Mouse (Mus musculus) gastrocnemius, postnatal 36 days (tissue): ENCODE results near the gene Gen1. TPM values are rescaled to one million over a fixed set of nuclear protein-coding genes. Genes with fewer than 3 reads are reported as not detected.

Experiments used
- DNase-seq, 2 experiments: peaks; one replicate each; pipeline ENCODE4 v3.0.0; 2022
- intact Hi-C: fragments of 180-260 bp; cut with DNase I; formaldehyde crosslinking; loops from one replicate; pipeline ENCODE4 v1.15.1; 2025
- total RNA-seq, 2 experiments: library from RNA; stranded (reverse); gene quantifications; 2 replicates each; pipeline ENCODE4 v1.2.3; 2021

Gene Gen1
- total RNA-seq, 2 experiments from 2014 or later, result 2.3 to 2.7 TPM

- intact Hi-C loops, result no loop called here
- DNase-seq, result no peak
These were observed 39.5 kb downstream of the Gen1 start for GRCm38 (mm10) chr12:11226123-11226522.

- DNase-seq, result no peak
- intact Hi-C loops, result no loop called here
These were observed 40.9 kb downstream of the Gen1 start for GRCm38 (mm10) chr12:11224722-11225121.

GRCm38 (mm10) chr12:11223090-11223489 is 42.5 kb downstream of the Gen1 start:
- intact Hi-C loops, result no loop called here
- no peak for DNase-seq

- intact Hi-C loops, result no loop called here
- no peak for DNase-seq
These were observed 43.0 kb downstream of the Gen1 start for GRCm38 (mm10) chr12:11222566-11222965.

- intact Hi-C loops, result no loop called here
- peak in 1 of 2 experiments; percentile 31 for DNase-seq
These were observed 43.9 kb downstream of the Gen1 start for GRCm38 (mm10) chr12:11221524-11222330.

DNA sequence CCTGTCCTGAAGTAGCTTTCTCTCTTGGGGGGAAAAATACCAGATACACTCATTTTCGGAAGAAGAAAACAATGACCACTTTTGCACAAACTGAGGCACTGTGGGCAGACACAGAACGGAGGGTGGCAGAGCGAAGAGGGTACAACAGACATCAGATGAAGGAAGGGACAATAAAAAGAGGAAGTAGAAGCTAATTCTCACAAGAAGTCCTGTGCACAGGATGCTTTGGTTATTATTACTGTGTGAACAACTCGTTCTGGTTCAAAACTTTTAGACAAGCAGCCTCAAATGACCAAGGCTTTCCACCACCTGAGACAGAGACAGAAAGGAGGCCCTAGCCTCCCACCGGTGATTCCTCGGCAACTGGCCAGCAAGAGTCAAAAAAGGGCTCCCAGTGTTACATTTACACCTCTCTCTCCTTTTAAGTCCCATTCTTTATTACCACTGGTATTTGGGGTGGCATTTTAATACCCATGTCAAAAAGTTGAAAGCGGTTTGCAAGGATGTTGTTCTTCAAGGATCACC is 47.8 kb downstream of the Gen1 start:
- intact Hi-C loops, result no loop called here
- DNase-seq, result no peak

GRCm38 (mm10) chr12:11216454-11216853 is 49.1 kb downstream of the Gen1 start:
- intact Hi-C loops, result no loop called here
- no peak for DNase-seq

DNA sequence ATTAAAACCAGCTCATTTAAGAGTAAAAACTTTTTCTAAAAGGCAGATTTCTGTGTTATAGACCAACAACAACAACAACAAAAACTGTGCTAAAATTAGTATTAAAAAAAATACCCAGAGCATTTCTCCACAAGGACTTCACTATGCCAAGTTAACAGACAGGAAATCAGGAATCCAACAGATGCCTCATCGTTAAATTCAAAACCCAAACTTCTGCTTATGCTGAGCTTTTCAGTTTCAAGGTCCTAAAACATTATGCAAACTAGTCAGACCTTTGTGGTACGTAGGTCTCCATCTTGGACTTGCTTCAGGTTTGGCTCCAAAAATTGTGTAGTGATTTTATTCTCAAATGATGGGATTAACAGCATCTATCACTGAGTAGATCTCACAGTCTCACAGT is 50.0 kb downstream of the Gen1 start:
- intact Hi-C loops, result no loop called here
- DNase-seq, result no peak

DNA sequence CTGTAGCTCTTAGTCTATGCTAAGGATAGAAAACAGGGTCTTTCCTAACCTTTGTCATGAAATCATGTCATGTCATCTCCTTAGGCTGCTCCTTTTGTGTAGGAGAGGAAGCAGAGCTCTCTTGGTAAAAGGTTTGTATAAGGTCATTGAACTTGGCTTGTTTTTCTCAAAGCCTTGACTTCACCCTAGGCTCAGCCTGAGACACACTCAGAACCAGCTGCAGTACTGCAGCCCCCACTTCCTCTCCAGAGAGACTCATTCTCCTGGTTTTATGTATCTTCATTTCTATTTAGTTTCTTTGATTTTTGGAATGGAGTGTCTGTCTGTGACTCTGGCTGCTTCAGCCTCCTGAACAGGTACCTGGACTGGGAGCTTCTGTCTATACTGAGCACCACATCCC is 50.8 kb downstream of the Gen1 start:
- no peak for DNase-seq
- intact Hi-C loops, result no loop called here

- DNase-seq, result no peak
- intact Hi-C loops, result no loop called here
These were observed 52.7 kb downstream of the Gen1 start for GRCm38 (mm10) chr12:11212881-11213280.

DNA sequence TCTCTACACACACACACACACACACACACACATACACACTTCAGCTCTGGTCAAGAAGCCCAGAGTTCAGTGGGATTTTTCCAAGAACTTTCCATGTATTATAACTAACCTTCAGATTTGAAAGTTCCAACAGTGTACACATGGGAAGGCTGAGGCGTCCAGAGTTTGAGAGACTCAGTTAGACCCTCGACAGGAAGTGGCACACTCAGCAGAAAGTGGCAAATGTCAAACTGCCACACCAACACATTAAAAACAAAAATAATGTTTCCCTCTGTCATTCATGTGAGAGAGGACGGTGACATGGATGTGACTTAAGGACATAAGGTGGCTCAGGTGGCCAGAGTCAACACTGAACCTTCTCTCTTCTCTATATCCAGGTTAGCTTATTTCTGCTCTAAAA is 55.2 kb downstream of the Gen1 start:
- DNase-seq, result no peak
- intact Hi-C loops, result no loop called here

- DNase-seq, result no peak
- intact Hi-C loops, result no loop called here
These were observed 56.0 kb downstream of the Gen1 start for GRCm38 (mm10) chr12:11209636-11210035.

DNA sequence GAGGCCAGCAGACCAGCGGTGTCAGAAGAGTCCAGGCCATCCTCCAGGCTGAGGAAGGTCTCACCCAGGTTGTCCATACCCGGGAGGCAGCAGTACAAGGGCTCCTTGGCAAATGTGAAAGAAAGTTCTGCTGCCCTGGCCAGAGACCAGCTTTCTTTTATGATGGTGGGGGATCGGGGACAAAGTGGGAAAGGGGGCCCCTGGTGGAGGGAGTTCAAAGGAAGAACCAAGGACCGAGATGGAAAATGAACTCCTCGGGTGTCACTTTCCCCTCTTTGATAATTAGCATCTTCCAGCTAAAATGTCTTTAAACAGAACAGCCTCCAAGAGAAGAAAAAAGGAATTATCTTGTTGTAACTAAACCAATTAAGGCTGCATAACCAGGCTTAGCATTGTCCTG is 56.7 kb downstream of the Gen1 start, which contains the start of gene Msgn1:
Gene Msgn1 (minus strand): TSS at position 101 of the 400 bp plus-strand sequence.
- intact Hi-C loops, result no loop called here
- no peak for DNase-seq

DNA sequence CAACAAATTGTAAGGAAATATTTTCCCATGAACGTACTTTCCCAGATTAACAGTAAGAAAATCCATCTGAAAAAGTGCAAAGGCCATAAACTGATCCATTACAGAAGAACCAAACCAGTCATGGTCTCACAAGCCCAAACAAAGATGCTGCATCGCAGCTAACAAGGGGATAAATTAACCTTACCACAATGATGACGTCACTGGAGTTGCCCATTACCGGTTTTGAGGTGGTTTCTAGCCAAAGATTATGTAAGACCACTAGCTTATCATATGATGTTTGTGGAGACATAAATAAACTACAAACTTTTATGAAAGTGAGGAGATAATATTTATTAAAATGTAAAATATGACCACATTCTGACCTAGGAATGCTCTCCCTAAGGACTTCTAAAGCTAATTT is 59.3 kb downstream of the Gen1 start:
- intact Hi-C loops, result no loop called here
- no peak for DNase-seq

GRCm38 (mm10) chr12:11203694-11204665 is 61.6 kb downstream of the Gen1 start:
- intact Hi-C loops, result no loop called here
- peak; percentile 68 to 81 for DNase-seq

DNA sequence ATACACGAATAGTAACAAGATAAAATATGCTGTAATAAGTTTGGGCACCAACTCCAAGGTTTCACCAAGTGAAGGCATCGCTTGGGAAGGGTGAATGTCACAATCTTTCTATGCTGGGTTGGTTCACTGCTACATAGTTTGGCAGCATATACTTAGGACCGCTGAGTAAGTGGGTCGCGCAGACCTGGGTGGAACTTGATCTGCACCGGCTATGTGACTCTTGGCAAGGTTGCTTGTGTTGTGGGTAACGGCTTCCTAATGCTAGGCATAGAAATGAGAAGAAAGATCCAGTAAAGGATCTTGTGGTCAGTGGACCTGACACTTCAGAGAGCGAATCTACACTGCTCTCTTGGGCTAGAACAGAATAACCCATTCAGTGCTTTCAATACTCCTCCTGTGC is 63.1 kb downstream of the Gen1 start:
- DNase-seq, result no peak
- intact Hi-C loops, result no loop called here

DNA sequence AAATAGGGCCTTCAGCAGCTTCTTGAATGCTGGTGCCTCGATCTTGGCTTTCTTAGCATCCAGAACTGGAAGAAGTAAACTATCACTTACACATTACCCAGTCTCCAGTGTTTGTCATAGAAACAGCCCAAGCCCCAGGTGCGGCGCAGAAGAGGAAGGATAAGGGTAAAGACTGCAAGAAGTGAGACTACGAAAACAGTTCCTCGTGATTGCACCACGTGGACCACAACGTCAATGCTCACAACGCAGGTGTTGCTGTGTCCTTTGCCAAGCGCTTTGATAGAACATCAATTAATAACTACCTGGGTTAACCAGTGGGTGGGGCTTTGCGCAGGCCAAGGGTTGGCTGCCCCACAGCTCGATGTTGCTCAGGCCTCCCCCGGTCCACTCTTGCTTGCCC is 64.9 kb downstream of the Gen1 start:
- no peak for DNase-seq

DNA sequence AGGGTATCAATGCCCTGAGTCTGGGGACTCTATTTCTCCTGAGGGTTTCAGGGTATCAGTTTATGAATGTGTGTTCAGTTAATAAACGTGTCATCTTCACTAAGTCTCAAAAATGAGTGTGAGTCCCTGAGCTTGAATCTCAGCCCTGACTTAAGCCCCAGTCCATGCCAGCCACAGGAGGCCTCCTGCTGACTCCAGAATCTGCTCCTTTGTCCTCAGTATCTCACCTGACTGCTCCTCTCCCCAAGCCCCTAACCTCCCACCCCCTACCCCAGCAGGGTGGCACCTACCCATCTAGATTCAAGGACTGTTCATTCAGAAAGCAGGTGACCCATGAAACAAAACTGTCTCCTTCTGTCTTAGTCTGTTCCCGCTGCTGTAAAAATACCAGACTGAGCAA is 67.0 kb downstream of the Gen1 start:
- intact Hi-C loops, result loop anchor here (5.0 kb wide), 3 partner anchors 69 to 139 kb away; partner anchors contain the start of genes Gen1 and Smc6
- no peak for DNase-seq

More for the DNA sequence above, 64.9 kb downstream of the Gen1 start:
- intact Hi-C loops, result no loop called here

DNA sequence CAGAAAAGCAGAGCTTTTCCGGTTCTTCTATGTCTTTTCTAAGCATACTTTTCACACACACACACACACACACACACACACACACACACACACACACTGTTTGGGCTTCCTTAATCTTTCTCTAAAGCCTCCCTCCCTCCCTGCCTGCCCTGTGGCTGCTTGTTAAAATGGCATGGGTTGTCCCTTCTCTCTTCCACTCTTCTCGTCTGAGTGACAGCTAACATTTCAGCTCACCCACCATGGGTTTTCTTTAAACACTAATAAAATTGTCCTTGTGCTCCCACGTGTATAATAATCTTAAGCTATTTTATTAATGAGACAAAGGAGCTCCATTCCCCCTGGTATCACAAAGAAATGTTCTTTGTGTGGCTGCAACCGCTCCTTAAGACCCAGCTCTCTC is 67.6 kb downstream of the Gen1 start:
- intact Hi-C loops, result loop anchor here (5.0 kb wide), 3 partner anchors 69 to 139 kb away; partner anchors contain the start of genes Gen1 and Smc6
- DNase-seq, result no peak

- intact Hi-C loops, result loop anchor here (5.0 kb wide), 3 partner anchors 70 to 140 kb away; partner anchors contain the start of genes Gen1 and Smc6
- no peak for DNase-seq
These were observed 68.8 kb downstream of the Gen1 start for GRCm38 (mm10) chr12:11196830-11197229.

GRCm38 (mm10) chr12:11196142-11196597 is 69.4 kb downstream of the Gen1 start:
- DNase-seq, result peak; percentile 66 to 82
- intact Hi-C loops, result loop anchor here (5.0 kb wide), 3 partner anchors 71 to 141 kb away; partner anchors contain the start of genes Gen1 and Smc6
